Mouse (Mus musculus): ENCODE results near the gene Arhgef39. TPM values are rescaled to one million over a fixed set of nuclear protein-coding genes. Genes with fewer than 3 reads are reported as not detected.

Gene Arhgef39
- polyA plus RNA-seq, 1 experiment from 2014 or later: 44.8 TPM

DNA sequence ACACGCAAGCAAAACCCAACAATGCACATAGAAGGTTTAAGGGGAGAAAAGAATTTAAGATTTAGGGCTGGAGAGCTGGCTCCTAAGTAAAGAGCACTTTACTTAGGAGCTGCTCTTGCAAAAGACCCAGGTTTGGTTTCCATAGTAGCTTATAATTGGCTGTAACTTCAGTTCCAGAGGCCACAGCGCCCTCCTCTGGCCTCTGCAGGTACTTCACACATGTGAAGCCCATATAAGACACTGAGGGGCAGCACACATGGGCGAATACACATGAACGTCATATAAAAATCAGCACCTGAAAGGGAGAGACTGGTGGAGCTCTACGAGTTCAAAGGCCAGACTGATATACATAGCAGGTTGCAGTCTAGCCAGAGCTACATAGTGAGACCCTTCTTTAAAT lies 28.4 kb upstream of the Arhgef39 start:
- Histone ChIP-seq H3K27ac (no peak overlapping the region), H3K9me3 (no peaks in the 10 kb centered on the region), H3K27me3 (peaks cover 32% of the 10 kb centered on the region), H3K4me1 (replicated peaks) (peaks cover 17% of the 10 kb centered on the region), H3K4me3 (replicated peaks) (no peak overlapping the region), H3K36me3 (peaks cover 21% of the 10 kb centered on the region), H3K9ac (replicated peaks) (no peak overlapping the region), H3K4me2 (no peak overlapping the region)
- no peak for ATAC-seq (ENCODE audit: insufficient number of reproducible peaks, insufficient read depth, low FRiP score, low TSS enrichment, low read depth)
- WGBS: 64% methylated on average over 5 of the region's 5 CpGs

DNA sequence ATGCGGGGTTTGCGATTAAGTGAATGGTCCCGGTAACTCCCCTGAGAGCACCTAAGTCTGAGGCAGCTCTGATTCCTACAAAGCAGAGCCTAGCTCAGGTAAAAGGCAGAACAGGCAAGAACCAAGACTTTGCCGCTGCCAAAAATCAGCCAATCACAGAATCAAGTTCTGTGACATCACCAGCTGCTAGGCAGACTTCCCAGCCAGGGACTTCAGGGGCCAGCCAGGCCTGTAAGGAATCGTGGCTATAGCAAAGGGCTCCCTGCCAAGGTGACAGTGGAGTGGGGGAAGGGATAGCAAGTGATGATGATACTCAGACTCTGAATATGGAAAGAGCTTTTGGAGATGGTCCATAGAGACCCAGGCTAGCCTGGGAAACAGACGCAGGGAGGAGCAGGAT lies 20.5 kb upstream of the Arhgef39 start:
- Histone ChIP-seq H3K4me1 (replicated peaks) (peaks cover 56% of the 10 kb centered on the region), H3K4me2 (peak overlapping the region; percentile 80), H3K27me3 (peaks cover 60% of the 10 kb centered on the region), H3K36me3 (peaks cover 18% of the 10 kb centered on the region; the same call in 1 of the 2 replicates), H3K9me3 (no peaks in the 10 kb centered on the region), H3K4me3 (replicated peaks) (peak overlapping the region; percentile 23), H3K27ac (no peak overlapping the region), H3K9ac (replicated peaks) (0 out of 2 replicates have a peak overlapping the region, but pooled peaks have one; percentile 12)
- no peak for ATAC-seq (ENCODE audit: insufficient number of reproducible peaks, insufficient read depth, low FRiP score, low TSS enrichment, low read depth)
- 15% methylated on average over 6 of the region's 6 CpGs for WGBS

DNA sequence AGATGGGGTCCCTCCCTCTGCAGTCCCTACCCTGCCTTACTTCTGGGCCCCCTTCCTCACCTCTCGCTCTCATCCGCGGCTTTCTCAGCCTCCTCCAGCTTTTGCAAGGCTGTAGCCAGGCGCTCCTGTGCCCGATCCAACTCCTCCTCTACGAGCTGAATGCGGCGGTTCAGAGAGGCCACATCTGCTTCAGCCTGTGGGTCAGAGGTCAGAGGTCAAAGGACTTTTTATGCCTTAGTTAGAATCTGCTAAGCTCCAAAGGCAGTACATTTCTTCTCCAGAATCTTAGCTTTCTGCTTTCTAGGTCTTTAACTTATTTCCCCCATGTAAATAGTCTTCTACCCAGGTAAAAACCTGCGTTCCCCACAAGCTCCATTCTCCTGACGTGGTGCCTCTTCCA lies 20.1 kb upstream of the Arhgef39 start:
- H3K36me3 ChIP-seq: peaks cover 18% of the 10 kb centered on the region; the same call in 1 of the 2 replicates
- whole genome bisulfite sequencing: 27% methylated on average over 10 of the region's 10 CpGs
- H3K4me2 ChIP-seq: peak overlapping the region; percentile 80
- no peak for ATAC-seq (ENCODE audit: insufficient number of reproducible peaks, insufficient read depth, low FRiP score, low TSS enrichment, low read depth)
- peaks cover 56% of the 10 kb centered on the region for H3K27me3 ChIP-seq
- peak overlapping the region; percentile 23 for H3K4me3 ChIP-seq (replicated peaks)
- H3K9me3 ChIP-seq: no peaks in the 10 kb centered on the region
- H3K4me1 ChIP-seq (replicated peaks): peaks cover 56% of the 10 kb centered on the region
- 0 out of 2 replicates have a peak overlapping the region, but pooled peaks have one; percentile 12 for H3K9ac ChIP-seq (replicated peaks)
- no peak overlapping the region for H3K27ac ChIP-seq

DNA sequence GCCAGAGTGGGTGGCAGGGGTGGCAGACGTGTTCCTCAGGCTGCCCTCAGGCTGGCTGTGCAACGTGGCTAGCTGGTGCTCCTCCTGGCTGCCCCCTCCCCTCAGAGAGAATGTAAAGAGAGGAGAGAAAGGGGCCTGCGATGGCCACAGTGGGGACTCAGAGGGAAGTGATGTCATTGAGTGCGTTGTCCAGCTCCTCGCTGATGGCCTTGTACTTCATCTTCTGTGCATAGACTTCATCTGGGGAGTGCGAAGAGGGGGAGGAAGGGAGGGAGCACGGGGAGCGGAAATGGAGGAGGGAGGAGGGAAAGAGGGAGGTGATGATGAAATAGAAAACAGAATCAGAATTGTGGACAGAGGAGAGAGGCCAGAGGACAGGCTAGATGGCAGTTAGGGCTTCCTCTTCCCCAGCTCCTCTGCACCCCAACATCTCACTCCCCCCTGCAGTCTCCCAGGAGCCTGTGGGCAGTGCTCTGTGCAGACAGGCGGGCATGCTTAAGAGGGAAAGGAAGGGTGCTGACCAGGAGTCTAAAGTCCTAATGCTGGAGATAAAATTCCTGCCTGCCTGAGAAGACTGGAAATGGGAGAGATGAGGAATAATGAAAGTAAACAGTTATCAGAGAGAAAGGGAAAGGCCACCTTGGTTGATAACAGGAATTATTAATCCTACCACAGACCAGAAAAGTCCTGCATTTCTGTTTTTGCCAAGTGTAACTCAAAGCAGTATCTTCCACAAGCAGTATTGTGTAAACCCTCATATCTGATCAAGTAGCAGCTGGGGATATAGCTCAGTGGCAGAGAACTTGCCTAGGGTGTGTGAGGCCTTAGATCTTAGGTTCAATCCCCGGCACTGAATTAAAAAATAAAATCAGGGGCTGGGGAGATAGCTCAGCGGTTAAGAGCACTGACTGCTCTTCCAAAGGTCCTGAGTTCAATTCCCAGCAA lies 16.5 kb upstream of the Arhgef39 start:
- WGBS: 73% methylated on average over 11 of the region's 11 CpGs
- no peak overlapping the region for H3K4me2 ChIP-seq
- peaks cover 24% of the 10 kb centered on the region for H3K27me3 ChIP-seq
- peaks cover 18% of the 10 kb centered on the region; the same call in 1 of the 2 replicates for H3K36me3 ChIP-seq
- ATAC-seq (ENCODE audit: insufficient number of reproducible peaks, insufficient read depth, low FRiP score, low TSS enrichment, low read depth): no peak
- H3K4me1 ChIP-seq (replicated peaks): peaks cover 22% of the 10 kb centered on the region
- no peak overlapping the region for H3K9ac ChIP-seq (replicated peaks)
- H3K27ac ChIP-seq: no peak overlapping the region
- no peak overlapping the region for H3K4me3 ChIP-seq (replicated peaks)
- no peaks in the 10 kb centered on the region for H3K9me3 ChIP-seq

DNA sequence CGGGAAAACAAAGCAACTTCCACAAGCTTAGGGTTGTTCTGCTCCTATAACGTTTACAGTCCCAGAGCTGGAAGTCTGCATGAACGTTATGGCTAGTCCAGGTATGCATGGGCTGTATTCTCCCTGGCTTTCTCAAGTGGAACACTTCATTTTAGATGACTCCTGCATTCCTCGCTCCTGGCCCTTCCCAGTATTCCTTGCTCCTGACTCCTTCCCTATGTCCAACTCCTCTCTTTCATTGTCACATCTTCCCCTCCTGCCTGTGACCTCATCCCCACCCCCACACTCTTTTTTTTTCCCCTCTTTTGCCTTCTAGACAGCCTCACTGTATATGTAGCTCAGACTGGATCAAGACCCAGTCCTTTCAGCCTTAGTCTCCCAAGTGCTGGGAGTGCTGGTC lies 14.3 kb upstream of the Arhgef39 start:
- no peaks in the 10 kb centered on the region for H3K9me3 ChIP-seq
- WGBS: 65% methylated on average over 4 of the region's 4 CpGs
- peaks cover 9% of the 10 kb centered on the region for H3K4me1 ChIP-seq (replicated peaks)
- no peak overlapping the region for H3K9ac ChIP-seq (replicated peaks)
- peaks cover 15% of the 10 kb centered on the region; the same call in 1 of the 2 replicates for H3K36me3 ChIP-seq
- peaks cover 10% of the 10 kb centered on the region for H3K27me3 ChIP-seq
- no peak overlapping the region for H3K4me3 ChIP-seq (replicated peaks)
- ATAC-seq (ENCODE audit: insufficient number of reproducible peaks, insufficient read depth, low FRiP score, low TSS enrichment, low read depth): no peak
- H3K4me2 ChIP-seq: no peak overlapping the region
- H3K27ac ChIP-seq: no peak overlapping the region

DNA sequence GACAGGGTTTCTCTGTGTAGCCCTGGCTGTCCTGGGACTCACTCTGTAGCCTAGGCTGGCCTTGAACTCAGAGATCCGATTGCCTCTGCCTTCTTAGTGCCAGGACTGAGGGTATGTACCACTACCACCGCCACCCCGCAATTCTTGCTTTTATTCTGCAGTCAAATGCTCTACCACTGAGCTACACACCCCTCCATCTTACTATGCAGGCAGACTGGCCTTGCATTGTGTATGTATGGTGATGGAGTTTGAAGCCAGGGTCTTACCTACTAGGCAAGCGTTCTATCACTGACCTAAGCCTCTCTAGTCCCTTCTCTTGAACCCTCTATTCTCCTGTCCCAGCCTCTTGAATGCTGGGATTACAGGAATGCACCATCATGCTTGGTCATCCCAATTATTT lies 13.8 kb upstream of the Arhgef39 start:
- 91% methylated on average over 4 of the region's 4 CpGs for WGBS
- no peaks in the 10 kb centered on the region for H3K9me3 ChIP-seq
- H3K4me3 ChIP-seq (replicated peaks): no peak overlapping the region
- peaks cover 10% of the 10 kb centered on the region; the same call in 1 of the 2 replicates for H3K36me3 ChIP-seq
- no peak overlapping the region for H3K27ac ChIP-seq
- peaks cover 10% of the 10 kb centered on the region for H3K4me1 ChIP-seq (replicated peaks)
- H3K4me2 ChIP-seq: no peak overlapping the region
- peaks cover 6% of the 10 kb centered on the region for H3K27me3 ChIP-seq
- no peak for ATAC-seq (ENCODE audit: insufficient number of reproducible peaks, insufficient read depth, low FRiP score, low TSS enrichment, low read depth)
- H3K9ac ChIP-seq (replicated peaks): no peak overlapping the region

DNA sequence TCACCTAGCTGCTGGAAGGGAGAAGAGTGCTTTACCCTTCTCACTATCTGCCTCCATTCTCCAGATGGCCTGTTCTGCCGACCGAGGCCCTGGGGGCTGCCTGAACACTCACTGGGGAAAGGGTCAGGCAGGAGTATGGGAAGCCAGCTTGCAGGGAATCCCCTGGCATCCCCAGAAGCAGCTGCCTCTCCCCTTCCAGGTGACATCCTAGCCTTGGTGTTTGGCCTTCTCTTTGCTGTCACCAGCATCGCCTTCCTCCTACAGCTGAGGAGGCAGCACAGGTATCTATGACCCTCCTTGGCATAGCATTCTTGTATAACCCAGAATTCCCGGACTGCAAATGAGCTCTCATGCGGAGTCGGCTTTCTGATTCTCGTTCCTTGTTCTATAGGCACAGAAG lies 13.2 kb upstream of the Arhgef39 start:
- H3K4me3 ChIP-seq (replicated peaks): no peak overlapping the region
- H3K9me3 ChIP-seq: no peaks in the 10 kb centered on the region
- H3K4me2 ChIP-seq: no peak overlapping the region
- H3K9ac ChIP-seq (replicated peaks): no peak overlapping the region
- peaks cover 17% of the 10 kb centered on the region for H3K4me1 ChIP-seq (replicated peaks)
- WGBS: 66% methylated on average over 7 of the region's 7 CpGs
- H3K27ac ChIP-seq: no peak overlapping the region
- no peak for ATAC-seq (ENCODE audit: insufficient number of reproducible peaks, insufficient read depth, low FRiP score, low TSS enrichment, low read depth)
- peaks cover 6% of the 10 kb centered on the region; the same call in 1 of the 2 replicates for H3K36me3 ChIP-seq
- H3K27me3 ChIP-seq: peaks cover 4% of the 10 kb centered on the region

DNA sequence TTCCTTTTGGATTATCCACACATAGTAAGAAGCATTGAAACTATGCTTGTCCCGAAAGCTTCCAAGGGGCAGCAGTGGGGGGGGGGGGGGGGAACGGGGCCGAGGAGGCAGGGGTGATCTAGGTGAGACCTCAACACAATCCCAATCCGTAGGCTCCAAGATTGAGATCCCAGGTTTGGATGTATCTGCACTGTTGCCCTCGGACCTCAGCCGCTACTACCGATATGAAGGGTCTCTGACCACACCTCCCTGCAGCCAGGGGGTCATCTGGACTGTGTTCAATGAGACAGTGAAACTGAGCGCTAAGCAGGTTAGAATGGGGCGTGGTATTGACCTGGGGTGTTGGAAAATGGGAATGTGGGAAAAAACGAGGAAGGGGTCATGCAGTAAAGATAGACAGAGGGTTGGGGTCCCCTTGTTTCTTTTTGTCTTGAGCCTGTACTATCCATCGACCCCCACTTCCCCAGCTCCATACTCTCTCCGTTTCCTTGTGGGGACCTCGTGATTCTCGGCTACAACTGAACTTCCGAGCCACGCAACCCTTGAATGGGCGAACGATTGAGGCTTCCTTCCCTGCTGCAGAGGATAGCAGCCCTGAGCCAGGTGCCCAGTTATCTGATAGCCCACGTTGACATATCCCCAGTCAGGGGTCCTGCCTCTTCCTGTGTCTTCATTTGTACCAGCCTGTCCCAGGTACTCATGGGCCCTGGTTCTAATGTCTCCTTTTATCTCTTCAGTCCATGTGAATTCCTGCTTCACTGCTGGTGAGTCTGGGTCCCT lies 12.4 kb upstream of the Arhgef39 start:
- H3K4me1 ChIP-seq (replicated peaks): peaks cover 20% of the 10 kb centered on the region
- no peaks in the 10 kb centered on the region for H3K9me3 ChIP-seq
- peaks cover 6% of the 10 kb centered on the region; the same call in 1 of the 2 replicates for H3K36me3 ChIP-seq
- no peak for ATAC-seq (ENCODE audit: insufficient number of reproducible peaks, insufficient read depth, low FRiP score, low TSS enrichment, low read depth)
- no peak overlapping the region for H3K27ac ChIP-seq
- no peak overlapping the region for H3K4me2 ChIP-seq
- H3K9ac ChIP-seq (replicated peaks): no peak overlapping the region
- peaks cover 12% of the 10 kb centered on the region for H3K27me3 ChIP-seq
- no peak overlapping the region for H3K4me3 ChIP-seq (replicated peaks)
- WGBS: 75% methylated on average over 19 of the region's 19 CpGs

DNA sequence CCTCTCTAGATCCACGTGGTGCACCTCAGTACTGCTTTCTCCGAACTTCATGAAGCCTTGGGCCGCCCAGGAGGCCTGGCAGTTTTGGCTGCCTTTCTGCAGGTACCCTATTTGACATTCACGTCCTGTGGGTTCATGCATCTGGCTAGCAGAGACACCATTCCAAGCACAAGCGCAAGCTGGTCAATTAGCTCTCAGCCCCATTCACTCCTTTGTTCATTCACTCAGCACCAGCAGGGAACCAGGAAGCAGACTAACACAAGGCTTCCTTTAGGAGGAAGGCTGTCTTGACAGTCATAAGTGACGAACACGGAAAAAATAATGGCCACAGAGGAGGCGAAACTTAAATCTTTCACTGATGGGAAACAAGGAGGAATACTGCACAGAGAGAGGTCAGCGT lies 9.6 kb upstream of the Arhgef39 start:
- H3K4me1 ChIP-seq (replicated peaks): peaks cover 22% of the 10 kb centered on the region
- H3K27me3 ChIP-seq: peaks cover 17% of the 10 kb centered on the region
- peak overlapping the region; percentile 80 for H3K4me2 ChIP-seq
- no peak overlapping the region; the same call in 1 of the 2 replicates for H3K27ac ChIP-seq
- no peaks in the 10 kb centered on the region for H3K36me3 ChIP-seq
- WGBS: 37% methylated on average over 9 of the region's 9 CpGs
- no peaks in the 10 kb centered on the region for H3K9me3 ChIP-seq
- H3K9ac ChIP-seq (replicated peaks): peak overlapping the region; percentile 59
- peak overlapping the region; percentile 48 for H3K4me3 ChIP-seq (replicated peaks)
- ATAC-seq (ENCODE audit: insufficient number of reproducible peaks, insufficient read depth, low FRiP score, low TSS enrichment, low read depth): no peak

DNA sequence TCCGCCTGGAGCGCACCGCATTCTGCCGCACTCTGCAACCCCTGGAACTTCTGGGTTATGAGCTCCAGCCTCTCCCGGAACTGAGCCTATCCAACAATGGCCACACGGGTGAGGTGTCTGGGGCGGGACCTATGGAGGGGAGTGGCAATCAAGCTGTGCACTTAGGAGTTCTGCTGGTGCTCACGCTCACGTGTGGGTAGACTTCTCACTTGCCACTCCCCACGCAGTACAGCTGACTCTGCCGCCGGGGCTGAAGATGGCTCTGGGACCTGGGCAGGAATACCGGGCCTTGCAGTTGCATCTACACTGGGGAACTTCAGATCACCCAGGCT lies 9.1 kb upstream of the Arhgef39 start:
- H3K4me1 ChIP-seq (replicated peaks): peaks cover 22% of the 10 kb centered on the region
- peak overlapping the region; percentile 59 for H3K9ac ChIP-seq (replicated peaks)
- H3K36me3 ChIP-seq: no peaks in the 10 kb centered on the region
- no peaks in the 10 kb centered on the region for H3K9me3 ChIP-seq
- H3K27me3 ChIP-seq: peaks cover 17% of the 10 kb centered on the region
- H3K4me3 ChIP-seq (replicated peaks): peak overlapping the region; percentile 48
- ATAC-seq (ENCODE audit: insufficient number of reproducible peaks, insufficient read depth, low FRiP score, low TSS enrichment, low read depth): peak; percentile 65; the same call in 1 of the 2 replicates
- peak overlapping the region; percentile 80 for H3K4me2 ChIP-seq
- 7% methylated on average over 13 of the region's 13 CpGs for WGBS
- no peak overlapping the region for H3K27ac ChIP-seq
